Mouse (Mus musculus) megakaryocyte progenitor cell, adult 5-6 weeks (primary cell): ENCODE results near the gene Pam. TPM values are rescaled to one million over a fixed set of nuclear protein-coding genes. Genes with fewer than 3 reads are reported as not detected.

Experiments used
- ATAC-seq: replicated peaks from 2 replicates; pipeline ENCODE4 v1.8.0; 2016; ENCODE audit warnings: mild to moderate bottlenecking, moderate TSS enrichment, inconsistent platforms; ENCODE audit not compliant: poor library complexity
- total RNA-seq, 2 experiments: library from RNA; stranded (forward) in 1 of 2; stranded (reverse) in 1 of 2; fragments of 157-497, 149-512 nt in 1 of 2; fragments of 200-1000 nt in 1 of 2; gene quantifications; 2 replicates each; pipeline versions ENCODE4 v1.2.3 to v1.2.4; 2015 to 2017

Pam gene
- total RNA-seq, 2 experiments from 2014 or later, result 18.8 to 48.5 TPM

- ATAC-seq, result no peak
Observed at GRCm38 (mm10) chr1:97922395-97922794, 173.1 kb downstream of the Pam start.

GRCm38 (mm10) chr1:97921886-97922285 is 173.6 kb downstream of the Pam start:
- ATAC-seq, result no peak

- no peak for ATAC-seq
Observed at GRCm38 (mm10) chr1:97918495-97918894, 177.0 kb downstream of the Pam start.

GRCm38 (mm10) chr1:97916971-97917234 is 178.5 kb downstream of the Pam start:
- ATAC-seq, result no peak

- no peak for ATAC-seq
Observed at GRCm38 (mm10) chr1:97916218-97916970, 179.1 kb downstream of the Pam start.

GRCm38 (mm10) chr1:97915726-97916125 is 179.7 kb downstream of the Pam start:
- ATAC-seq, result no peak

GRCm38 (mm10) chr1:97910874-97911273 is 184.6 kb downstream of the Pam start:
- ATAC-seq, result no peak

DNA sequence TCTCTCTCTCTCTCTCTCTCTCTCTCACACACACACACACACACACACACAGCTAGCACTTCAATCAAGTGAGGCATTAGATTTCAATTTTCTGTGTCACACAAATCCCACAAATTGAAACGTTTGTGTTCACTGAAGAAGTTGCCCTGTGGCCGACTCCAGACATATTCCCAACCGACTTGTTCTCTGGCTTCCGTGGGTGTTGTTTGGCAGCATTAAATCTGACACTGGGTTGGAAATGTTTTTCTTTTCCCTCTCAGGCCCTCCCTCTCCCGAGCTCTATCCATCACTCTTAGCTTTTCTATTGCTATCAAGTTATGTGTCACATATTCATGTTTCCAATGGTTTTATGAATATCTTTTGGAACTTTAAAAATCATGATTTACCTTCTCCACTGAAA is 185.9 kb downstream of the Pam start:
- no peak for ATAC-seq

GRCm38 (mm10) chr1:97908736-97909135 is 186.7 kb downstream of the Pam start:
- no peak for ATAC-seq

DNA sequence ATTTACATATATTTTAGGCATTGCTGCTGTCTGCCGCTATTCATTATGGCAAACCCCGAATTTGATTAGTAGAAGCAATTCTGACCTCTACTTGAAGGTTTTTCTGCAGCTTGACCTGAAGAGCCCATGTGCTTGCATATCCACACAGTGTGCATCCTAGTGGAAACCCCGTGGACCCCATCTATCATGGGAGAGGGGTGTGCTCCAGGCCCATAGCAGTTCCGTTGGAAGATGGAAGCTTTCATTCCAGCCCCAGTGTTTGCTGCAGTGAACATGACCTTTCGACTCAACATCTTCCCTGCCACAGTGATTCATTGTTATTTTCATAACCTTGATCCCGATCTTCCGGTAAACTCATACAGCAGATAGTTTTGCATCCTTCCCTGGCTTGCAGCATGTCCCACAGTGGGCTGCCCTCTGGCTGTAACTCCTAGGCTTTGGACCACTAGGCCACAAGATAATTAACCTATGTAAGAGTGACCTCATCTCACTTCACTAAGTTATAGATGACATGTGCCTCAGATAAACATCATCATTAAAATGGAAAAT is 191.5 kb downstream of the Pam start:
- ATAC-seq, result no peak

DNA sequence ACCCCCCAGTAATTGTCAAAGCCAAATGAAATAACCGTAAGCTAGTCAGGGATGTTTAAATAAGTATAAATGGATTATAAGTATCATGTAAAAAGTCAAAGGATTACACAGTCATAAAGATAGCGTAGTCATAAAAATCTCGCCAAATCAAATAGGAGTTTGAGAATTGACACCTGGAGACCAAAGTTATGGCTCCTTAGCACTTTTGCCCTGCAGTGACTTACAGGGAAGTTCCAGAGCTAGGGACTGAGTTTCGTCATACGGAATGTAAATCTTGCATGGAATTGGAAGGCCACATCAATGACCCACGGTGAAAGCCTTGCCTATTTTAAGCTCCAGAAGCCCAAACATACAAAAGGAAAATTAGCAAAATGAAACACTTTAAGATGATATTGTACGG is 192.6 kb downstream of the Pam start:
- no peak for ATAC-seq

GRCm38 (mm10) chr1:97900559-97901153 is 194.8 kb downstream of the Pam start:
- no peak for ATAC-seq

DNA sequence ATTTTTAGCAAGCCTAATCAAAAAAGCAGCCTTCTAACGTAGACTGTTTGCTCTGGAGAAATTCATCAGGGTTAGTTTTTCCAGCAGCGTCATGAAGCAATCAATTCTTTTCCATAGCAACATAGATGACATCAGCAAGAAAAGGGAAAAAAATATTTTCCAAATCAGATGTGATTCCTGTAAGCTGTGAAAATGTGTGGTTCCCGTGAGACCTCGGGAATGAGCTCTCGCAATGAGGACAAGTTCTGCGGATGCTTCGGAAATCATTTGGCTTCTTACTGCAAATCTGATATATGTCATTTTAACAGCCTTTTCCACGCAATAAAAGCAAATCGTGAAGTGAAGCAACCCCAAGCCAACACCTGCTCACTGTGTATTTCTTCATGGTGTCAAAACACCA is 207.9 kb downstream of the Pam start:
- no peak for ATAC-seq

GRCm38 (mm10) chr1:97883498-97883897 is 211.9 kb downstream of the Pam start:
- ATAC-seq, result no peak

DNA sequence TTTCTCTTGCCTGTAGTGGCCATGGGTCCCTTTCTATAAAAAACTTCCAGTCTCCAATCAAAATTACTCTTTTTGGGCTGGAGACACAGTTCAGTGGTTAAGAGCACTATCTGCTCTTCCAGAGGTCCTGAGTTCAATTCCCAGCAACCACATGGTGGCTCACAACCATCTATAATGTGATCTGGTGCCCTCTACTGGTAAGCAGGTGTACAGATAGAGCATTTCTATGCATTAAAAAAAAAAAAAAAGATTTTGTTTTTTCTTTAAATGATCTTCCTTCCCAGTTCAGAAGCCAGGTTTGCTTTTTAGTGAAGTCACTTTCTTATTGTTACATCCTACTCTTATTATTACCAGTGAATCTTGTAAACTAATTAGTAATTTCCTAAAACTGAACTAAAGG is 218.4 kb downstream of the Pam start:
- no peak for ATAC-seq

DNA sequence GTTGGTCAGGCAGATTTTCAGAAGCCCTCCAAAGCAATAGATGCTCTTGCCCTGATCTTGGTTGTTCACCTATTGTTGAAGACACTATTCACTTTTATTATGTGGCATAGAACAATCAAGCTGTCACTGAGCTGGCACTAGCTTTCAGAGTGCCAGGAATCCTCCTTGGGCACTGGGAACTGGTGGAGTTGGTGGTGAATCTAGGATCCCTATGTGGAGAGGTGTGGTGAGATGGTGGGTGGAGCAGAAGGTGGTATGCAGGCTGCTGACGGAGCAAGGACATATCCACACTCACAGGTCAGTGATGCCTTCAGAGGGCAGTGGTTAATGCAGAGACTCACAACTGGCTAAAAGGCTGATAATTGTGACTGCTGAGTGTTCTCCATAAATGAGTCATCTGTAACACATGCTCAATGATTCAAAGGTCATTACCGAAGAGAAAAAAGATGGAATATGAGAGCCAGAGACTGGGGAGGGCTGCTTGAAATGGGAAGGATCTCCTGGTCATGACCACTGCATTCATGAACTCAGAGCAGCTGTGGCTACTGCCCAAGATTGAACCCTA is 221.9 kb downstream of the Pam start:
- ATAC-seq, result no peak

DNA sequence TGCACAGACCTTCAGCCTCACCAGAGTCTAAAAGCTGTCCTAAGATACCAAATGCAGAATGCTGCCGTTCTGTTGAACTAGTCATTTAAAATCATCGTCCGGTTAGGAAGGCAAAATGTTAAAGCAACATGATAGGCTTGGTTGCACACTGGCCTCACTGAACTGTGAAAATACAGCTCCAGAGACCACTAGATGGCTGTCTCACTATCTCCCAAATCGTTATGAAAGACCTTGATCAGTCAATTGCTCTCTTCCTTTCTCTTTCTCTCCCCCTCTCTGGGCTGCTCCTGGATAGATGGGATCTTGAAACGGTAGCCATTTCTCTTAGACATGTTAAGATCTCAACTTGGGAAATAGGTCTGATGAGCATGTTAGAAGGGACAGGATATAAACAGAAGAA is 223.0 kb downstream of the Pam start:
- no peak for ATAC-seq

DNA sequence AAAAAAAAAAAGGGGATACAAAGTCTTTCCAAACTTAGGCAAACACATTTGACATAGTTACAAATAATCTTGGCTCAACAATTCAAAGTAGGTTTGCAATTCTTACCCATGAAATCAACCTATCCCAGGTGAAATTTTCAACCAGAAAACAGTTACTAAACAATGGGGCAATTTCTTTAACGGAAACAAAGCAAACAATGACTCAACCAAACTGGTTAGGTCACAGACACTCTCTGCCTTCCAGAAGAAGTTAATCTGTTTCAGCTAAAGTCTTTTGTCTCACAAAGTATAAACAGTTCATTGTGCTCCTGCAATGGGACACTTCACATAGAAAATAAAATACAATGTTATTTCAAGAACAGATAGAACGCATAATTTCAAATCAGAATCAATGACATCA is 223.4 kb downstream of the Pam start:
- ATAC-seq, result no peak

DNA sequence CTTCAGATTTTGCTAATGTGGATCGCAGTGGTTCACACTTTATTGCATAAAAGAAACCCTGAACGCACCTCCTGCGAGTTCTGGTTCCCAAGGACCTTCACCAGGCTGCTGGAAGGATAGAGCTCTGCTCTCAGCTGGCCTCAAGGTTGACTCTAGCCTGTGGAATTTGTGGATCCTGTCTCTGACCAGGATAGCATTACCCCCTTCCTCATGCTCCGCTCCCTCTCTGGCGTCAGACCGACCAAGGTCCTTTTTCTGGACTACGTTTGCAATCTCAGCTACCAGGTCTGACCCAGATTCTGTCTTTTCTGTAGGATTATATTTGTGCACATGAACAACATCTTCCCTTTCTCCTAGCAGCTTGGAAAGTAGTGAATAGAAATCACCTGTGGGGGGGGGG is 231.3 kb downstream of the Pam start:
- ATAC-seq, result no peak

GRCm38 (mm10) chr1:97863140-97863539 is 232.3 kb downstream of the Pam start:
- ATAC-seq, result no peak

DNA sequence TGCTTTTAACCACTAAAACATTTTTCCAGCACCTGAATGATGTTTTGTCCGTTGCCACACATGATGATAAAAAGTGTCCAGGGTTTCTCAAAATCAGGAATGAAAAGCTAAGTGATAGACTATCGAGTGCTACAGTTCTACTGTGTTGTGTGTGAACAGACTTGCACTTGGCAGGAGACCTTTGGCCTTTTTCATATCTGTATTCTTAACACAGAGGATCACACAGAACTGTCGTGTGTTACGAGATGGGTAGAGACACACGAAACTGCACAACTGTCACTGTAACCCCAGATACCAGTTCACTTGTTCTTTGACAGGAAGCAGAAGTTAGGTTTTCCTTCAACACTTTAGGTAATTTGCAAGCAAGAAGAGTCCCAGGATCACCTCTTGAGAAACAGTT is 232.7 kb downstream of the Pam start:
- no peak for ATAC-seq

DNA sequence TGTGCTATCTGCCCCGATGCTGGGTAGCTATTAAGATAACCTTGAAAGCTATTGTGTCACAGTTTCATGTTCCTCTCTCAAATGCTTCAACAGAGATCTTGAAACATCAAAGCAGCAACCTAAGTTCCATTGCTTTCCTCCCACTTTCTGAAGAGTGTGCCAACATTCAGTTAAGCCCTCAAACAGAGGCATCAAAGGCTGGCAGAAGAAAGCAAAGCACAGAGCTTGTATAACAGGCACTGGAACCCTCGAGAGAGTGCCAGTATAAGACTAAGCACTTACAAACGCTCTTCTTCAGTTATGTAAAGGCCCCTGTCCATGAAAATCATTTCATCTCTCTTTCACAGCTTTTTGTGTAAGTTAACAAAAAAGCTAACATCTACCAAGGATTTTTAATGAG is 241.2 kb downstream of the Pam start:
- ATAC-seq, result no peak
